Mouse (Mus musculus): ENCODE results near the gene Rab31. TPM values are rescaled to one million over a fixed set of nuclear protein-coding genes. Genes with fewer than 3 reads are reported as not detected.

Gene Rab31
- total RNA-seq, 1 experiment from 2014 or later = 30.0 TPM

DNA sequence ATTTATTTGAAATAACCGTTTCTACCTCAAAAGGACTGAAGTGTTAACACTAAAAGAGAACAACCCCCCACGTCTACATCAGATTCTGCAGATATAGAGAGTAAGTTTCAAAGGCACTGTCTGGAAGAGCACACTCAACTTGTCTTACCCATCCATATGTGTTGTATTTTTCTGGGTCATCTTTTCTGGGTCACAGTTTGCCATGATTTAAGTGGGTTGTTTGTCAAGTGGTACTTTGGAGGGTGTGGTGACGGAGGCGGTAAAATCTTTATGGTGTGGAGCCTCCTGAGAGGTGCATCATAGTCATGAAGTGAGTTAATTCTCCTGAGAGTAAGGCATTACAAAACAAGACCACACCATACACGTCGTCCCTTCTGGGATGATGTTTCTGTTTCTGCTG lies 147.0 kb downstream of the Rab31 start:
- no peak for DNase-seq

DNA sequence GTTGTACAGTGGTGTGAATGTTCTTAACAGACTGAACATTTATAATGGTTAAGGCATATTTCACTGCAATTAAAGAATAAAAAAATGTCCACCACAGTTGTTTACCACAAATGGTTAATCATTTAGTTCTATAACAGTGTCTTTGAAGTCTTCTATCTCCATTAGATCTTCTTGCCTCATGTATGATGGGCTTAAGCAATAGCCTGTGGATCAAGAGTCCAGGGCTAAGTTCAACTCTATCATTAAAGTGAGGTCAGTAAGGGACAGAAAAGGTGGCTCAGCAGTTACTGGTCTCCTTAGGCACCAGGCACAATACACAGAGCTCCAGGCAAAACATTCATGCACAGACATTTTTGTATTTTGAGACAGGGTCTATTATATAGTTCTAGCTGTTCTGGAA lies 149.4 kb downstream of the Rab31 start:
- DNase-seq = no peak

GRCm38 (mm10) chr17:65618431-65618830 lies 154.1 kb downstream of the Rab31 start:
- peak; percentile 48 for DNase-seq

DNA sequence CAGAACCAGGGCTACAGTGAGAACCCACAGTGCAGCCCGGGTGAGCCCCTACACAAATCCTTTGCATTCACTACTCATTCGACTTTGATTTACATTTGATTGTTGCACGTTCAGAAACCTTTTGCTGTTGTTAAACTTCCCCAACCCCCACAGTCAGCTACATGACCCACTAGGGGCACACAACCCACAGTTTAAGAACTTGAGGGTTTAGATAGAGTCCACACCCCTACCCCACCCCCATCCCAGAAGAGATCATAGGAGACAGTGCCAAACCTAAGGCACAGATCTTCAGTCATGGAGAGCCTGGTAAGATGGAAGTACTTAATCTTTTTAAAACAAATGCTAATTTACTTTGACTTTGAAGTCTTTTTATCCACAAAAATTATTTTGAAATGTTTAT lies 156.9 kb downstream of the Rab31 start:
- DNase-seq = no peak

GRCm38 (mm10) chr17:65614431-65614830 lies 158.1 kb downstream of the Rab31 start:
- no peak for DNase-seq

DNA sequence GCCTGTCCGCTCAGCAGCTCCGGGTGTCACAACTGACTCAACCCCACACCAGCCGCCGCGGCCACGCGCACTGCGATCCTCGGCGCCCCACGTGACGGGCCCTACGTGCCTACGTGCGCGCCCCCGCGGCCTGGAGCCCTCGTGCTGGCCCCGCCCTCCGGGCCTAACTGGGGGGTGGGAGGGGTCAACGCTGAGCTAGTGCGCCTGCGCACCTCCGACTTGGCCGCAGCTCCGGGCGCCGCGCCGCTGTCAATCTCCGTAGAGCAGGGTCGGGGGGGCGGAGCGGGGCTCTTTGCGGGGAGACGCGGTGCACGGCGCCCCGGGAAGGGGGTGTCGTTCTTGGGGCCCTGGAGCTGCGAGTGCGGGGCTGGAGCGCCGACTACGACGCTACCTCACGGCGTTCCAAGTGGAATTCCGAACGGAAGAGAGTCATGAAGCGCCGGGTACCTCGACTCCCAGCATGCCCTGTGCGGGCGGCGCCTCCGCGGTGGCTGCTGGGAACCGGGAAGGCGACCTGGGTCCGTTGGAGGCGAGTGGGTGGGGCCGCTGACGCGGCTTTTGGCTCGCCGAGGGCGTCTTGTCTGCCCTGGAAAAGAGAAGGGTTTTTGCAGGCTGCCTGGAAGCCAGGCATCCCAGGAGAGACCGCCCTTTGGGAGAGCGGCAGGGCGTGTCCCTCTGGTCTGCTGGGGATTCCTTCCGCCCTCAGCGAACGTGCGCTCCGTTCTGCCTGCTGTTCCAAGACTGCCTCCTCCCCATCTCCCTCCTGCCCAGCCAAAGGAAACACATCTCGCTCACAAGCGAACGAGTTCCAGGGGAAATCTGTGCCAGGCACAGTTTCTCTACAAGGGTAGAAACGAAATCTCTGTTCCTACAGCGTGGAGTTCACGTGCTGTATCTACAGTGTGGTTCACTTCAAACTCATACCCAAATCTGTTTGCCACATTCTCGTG lies 158.8 kb downstream of the Rab31 start, which contains the start of gene Vapa:
Gene Vapa, minus strand, starts transcription at position 93 of the 950 bp plus-strand sequence.
- DNase-seq = peak; percentile 100

DNA sequence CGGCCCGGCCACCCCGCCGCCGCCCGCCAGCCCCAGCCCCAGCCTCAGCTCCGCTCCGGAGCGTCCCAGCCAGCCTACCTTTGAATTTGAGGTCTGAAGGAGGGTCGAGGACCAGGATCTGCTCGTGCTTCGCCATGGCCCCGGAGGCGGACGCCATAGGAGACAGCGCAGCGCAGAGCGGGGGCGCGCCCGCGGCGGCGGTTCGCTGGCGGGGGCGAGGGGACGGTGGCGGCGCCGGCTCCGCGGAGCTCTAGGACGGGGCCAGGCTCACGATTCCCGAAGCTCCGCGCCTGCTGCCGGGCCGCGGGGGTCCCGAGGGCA lies 159.4 kb downstream of the Rab31 start:
- DNase-seq = no peak

DNA sequence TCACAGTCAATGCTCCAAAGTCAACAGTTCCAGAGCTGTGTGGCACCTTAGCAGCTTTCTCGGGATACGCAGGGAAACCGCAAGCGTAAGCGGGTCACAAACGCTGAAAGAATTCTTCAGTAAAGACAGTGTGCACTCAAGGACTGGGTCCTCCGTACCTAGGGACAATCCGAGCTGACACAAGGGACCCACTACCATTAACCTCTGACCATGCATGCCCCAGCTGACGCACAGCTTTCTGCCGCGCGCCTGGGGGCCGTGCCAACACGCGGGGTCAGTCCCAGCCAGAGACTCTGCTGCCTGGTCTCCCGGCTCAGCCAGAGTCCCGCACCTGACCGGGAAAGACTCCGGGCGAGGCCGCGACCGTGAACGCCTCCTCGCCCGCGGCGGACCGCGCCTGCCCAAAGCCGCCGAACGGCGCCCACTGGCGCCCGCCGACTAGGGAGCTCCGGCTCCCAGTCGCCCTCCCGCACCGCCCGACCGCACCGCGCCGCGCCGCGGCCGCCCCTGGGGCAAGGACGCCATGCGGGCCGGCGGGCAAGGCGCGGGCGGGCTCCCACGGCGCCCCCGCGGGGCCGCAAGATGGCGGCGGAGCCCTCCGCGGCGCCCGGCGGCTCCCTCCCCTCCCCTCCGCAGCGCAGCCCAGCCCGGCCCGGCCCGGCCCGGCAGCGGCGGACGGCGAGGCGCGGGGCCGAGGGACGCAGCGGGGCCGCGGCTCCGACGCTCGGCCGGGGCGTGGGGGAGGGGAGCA lies 160.0 kb downstream of the Rab31 start:
- DNase-seq = peak; percentile 75

GRCm38 (mm10) chr17:65611721-65612120 lies 160.8 kb downstream of the Rab31 start:
- DNase-seq = no peak

DNA sequence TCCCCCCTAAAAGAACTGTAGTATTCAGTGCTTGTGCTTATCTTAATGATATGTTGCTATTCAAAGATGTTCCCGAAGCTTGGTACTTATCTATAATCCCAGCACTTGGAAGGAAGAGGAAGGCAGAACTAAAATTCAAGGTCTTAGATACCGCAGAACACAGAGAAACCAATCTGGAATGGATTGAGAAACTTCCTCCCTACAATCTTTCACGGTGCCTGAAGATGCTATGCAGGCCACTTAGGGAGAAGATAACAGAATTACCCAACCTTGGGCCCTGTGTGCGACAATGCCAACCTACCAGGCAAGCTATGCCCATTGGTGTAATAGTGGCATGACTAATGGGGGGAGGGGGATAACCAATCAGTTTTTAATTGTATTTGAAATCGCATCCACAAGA lies 163.8 kb downstream of the Rab31 start:
- DNase-seq = no peak

GRCm38 (mm10) chr17:65608312-65608687 lies 164.3 kb downstream of the Rab31 start:
- no peak for DNase-seq

DNA sequence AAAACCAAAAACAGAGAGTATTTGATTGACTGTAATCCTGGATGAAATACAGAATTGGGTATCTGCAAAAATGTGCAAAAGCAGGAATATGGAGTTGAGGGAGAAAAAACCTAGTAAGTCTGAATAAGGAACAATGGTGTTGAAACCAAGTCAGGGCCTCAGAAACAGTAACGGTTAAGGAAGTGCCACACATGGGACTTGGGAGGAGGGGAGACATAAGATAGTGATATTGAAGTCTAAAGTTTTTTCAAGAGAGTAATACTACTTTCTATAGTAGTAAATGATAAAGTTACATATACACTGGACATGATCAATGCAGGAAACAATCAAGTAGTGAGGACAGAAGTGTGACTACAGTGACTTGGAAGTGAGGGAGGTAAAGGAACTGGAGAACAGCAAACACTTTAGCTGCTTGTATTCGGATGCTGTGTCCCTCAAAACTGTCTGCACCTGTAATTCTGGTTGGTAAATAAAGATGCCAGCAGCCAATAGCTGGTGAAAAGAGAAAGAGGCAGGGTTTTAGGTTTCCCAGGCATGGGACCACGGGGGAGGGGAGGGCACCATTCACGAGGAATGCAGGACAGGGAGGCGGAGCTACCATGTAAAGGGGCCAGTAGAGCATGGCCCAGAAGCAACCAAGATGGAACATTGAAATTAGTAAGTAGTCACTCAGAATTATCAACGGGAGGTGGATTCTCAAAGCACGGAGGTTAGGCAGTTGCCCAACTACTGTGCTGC lies 164.8 kb downstream of the Rab31 start:
- no peak for DNase-seq

DNA sequence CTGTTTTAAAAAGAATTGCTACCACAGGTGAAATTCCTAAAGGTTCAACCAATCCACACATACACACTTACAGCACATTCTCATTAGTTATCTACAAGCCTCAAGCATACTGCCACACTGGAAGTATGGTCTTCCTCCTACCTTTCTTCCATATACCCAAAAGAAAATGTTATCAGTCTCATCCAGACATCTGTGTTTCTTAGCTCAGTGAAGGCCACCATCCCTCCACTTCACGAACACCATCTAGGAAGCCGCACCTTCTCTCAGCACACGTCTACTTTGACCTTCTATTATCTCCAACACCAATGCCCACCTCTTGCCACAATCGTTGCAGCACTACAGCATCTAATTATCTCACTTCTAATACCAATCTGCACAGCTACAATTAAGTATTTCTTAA lies 166.5 kb downstream of the Rab31 start:
- DNase-seq = no peak

DNA sequence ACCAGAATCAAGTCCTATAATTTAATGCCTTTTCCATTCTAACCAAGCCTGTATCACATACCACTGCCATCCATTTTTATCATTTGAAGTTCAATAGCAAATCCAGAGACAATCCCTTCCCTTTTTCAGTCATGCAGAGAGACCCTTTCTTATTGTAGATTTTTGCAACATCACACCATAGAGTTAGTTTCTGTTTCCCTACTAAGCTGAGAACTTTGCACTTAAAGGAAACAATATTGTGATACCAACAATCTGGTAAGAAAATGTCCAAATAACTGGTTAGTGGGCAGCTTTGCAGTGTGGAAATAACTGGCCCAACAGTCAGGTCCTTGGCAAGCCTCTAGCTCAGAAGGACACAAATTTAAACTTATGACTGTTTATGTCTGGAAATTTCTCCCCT lies 167.7 kb downstream of the Rab31 start:
- no peak for DNase-seq

- DNase-seq = no peak
Observed at GRCm38 (mm10) chr17:65604315-65604714, 168.2 kb downstream of the Rab31 start.

Other genes starting within 250 kb of the Rab31 start
- not detected in 2 replicates for gene Tmem232, start 232.0 kb downstream of the Rab31 start, total RNA-seq (2021)
- gene Vapa, start 159.2 kb downstream of the Rab31 start, total RNA-seq (2021) = 132 and 134 TPM in 2 replicates
- 11.9 and 12.5 TPM in 2 replicates for gene Txndc2, start 130.6 kb downstream of the Rab31 start, total RNA-seq (2021)
- gene Ppp4r1, start 9.8 kb upstream of the Rab31 start, total RNA-seq (2021) = 58.1 and 61.3 TPM in 2 replicates
- 37.6 and 48.7 TPM in 2 replicates for gene Ralbp1, start 113.0 kb upstream of the Rab31 start, total RNA-seq (2021)
- gene Twsg1, start 178.5 kb upstream of the Rab31 start, total RNA-seq (2021) = 63.8 and 79.5 TPM in 2 replicates

Data from adrenal gland, postnatal 14 days (tissue).